Mouse (Mus musculus) midbrain, embryonic 15.5 days (tissue): ENCODE data around the gene Ddhd1. TPM values are rescaled to one million over a fixed set of nuclear protein-coding genes. Genes with fewer than 3 reads are reported as not detected.
"Not testable (repeated sequence)": the region's sequence is repeated elsewhere in the genome, so short reads cannot be mapped to it uniquely, and the experiment has no call there.

Source experiments
- ATAC-seq: fragments of 200-750 bp; cut with Nextera tagmentation; replicated peaks from 2 replicates; pipeline ENCODE4 v1.8.0; 2017; ENCODE audit warnings: moderate TSS enrichment
- H3K27ac ChIP-seq: fragments of 300-500 bp; sonication (generic); 2 replicates; pipeline ENCODE4 v1.5.1; 2015; ENCODE audit warnings: mild to moderate bottlenecking, inconsistent platforms
- H3K27me3 ChIP-seq: fragments of 300-500 bp; sonication (generic); replicated peaks from 2 replicates; pipeline ENCODE4 v1.6.1; 2015; ENCODE audit warnings: inconsistent platforms
- H3K36me3 ChIP-seq: fragments of 300-500 bp; sonication (generic); replicated peaks from 2 replicates; pipeline ENCODE4 v1.6.1; 2015; ENCODE audit warnings: inconsistent platforms
- H3K4me1 ChIP-seq: fragments of 300-500 bp; sonication (generic); 2 replicates; pipeline ENCODE4 v1.6.1; 2015; ENCODE audit warnings: inconsistent platforms
- H3K4me2 ChIP-seq: fragments of 300-500 bp; sonication (generic); 2 replicates; pipeline ENCODE4 v1.6.1; 2015; ENCODE audit warnings: inconsistent platforms, mild to moderate bottlenecking, moderate library complexity
- H3K4me3 ChIP-seq: fragments of 300-500 bp; sonication (generic); 2 replicates; pipeline ENCODE4 v1.5.1; 2015; ENCODE audit warnings: mild to moderate bottlenecking, inconsistent platforms
- H3K9ac ChIP-seq: fragments of 300-500 bp; sonication (generic); 2 replicates; pipeline ENCODE4 v1.6.1; 2015; ENCODE audit warnings: mild to moderate bottlenecking, inconsistent platforms
- H3K9me3 ChIP-seq: fragments of 300-500 bp; sonication (generic); 2 replicates; pipeline ENCODE4 v1.6.1; 2016; ENCODE audit warnings: inconsistent platforms
- WGBS: fragments of 180-500 bp; shearing (Covaris S2); methylation state at CpG from one replicate; pipeline ENCODE4 v1.1.7; 2015; ENCODE audit warnings: mixed read lengths; 5-methylcytosine and 5-hydroxymethylcytosine counted together
- polyA plus RNA-seq: library from polyadenylated mRNA; unstranded; fragments of >200 nt; fragmentation: Nextera tagmentation; extraction: Ambion mirVana; gene quantifications from 2 replicates; pipeline ENCODE4 v1.2.1, GENCODE M21; 2015

Gene Ddhd1
- polyA plus RNA-seq, 1 experiment from 2014 or later, result 19.8 TPM

DNA sequence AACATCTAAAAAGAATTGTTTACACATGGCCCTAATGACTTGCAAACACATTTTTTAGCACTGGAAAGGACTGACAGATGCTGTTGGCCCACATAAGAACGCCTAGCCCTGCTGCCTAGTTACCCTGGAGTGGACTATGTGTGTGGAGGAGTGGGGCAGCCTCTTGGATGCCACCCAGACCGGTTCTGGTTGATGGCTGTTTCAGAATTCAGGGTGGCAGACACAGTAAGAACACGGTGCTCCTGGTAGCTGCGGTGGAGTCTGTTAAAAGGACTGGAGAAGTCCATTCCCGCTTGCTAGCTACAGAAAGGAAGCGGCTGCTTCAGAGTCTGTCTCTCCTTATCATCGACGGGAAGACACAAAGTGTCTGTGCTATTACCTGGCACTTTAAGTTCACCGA is 57.4 kb downstream of the Ddhd1 start:
- no peak overlapping the region for H3K27ac ChIP-seq

DNA sequence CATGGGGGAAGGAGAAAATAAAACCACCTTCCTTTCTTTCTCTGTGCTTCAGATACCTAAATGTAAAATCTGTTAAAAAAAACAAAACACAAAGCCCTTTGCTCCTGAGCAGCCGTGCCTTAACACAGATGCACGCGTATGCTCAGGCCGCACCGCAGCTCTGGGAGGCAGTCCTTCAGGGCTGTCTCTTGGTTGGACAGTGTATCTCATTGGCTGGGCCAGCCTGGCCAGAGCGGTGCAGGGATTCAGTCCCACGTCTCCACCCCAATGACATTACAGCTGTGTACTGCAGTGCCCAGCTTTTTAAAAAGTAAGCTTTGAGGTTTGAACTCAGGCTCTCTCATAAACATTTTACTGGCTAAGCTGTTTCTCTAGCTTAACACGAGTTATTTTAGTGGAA is 60.1 kb downstream of the Ddhd1 start:
- no peaks in the 10 kb centered on the region for H3K4me1 ChIP-seq
- H3K27me3 ChIP-seq, result no peaks in the 10 kb centered on the region
- H3K9ac ChIP-seq, result no peak overlapping the region
- H3K4me2 ChIP-seq, result no peak overlapping the region
- H3K4me3 ChIP-seq, result no peak overlapping the region
- H3K9me3 ChIP-seq, result no peaks in the 10 kb centered on the region
- WGBS, result 90% methylated on average over 8 of the region's 8 CpGs
- no peak for ATAC-seq
- H3K36me3 ChIP-seq, result peaks cover 8% of the 10 kb centered on the region; the same call in 1 of the 2 replicates
- no peak overlapping the region for H3K27ac ChIP-seq

More for the DNA sequence above, 57.4 kb downstream of the Ddhd1 start:
- ATAC-seq, result peak; percentile 72; the same call in 1 of the 2 replicates
- H3K9me3 ChIP-seq, result no peaks in the 10 kb centered on the region
- H3K4me1 ChIP-seq, result no peaks in the 10 kb centered on the region
- 86% methylated on average over 9 of the region's 9 CpGs for WGBS
- no peak overlapping the region for H3K4me3 ChIP-seq
- H3K27me3 ChIP-seq, result no peaks in the 10 kb centered on the region
- no peak overlapping the region for H3K4me2 ChIP-seq
- H3K9ac ChIP-seq, result no peak overlapping the region
- peaks cover 8% of the 10 kb centered on the region; the same call in 1 of the 2 replicates for H3K36me3 ChIP-seq

DNA sequence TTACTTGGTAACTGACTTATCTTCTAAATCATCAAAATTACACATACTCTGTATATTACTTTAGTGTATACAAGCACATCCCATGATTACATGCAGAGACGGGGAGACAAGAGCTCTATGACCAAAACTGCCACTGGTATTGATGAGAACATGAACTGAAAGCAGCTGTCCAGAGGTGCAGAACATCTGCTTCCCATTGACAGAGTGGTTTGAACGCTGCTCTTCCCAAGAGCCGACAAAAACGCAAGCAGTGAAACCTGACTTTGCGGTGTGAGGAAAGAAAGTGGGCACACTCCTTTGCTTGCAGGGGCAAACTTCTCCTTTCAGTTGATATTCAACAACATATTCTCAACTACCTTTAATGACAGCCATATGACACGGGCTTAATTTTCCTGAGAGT is 64.7 kb downstream of the Ddhd1 start:
- no peak overlapping the region for H3K4me3 ChIP-seq
- no peaks in the 10 kb centered on the region for H3K9me3 ChIP-seq
- no peak overlapping the region for H3K4me2 ChIP-seq
- peaks cover 5% of the 10 kb centered on the region; the same call in 1 of the 2 replicates for H3K36me3 ChIP-seq
- no peak for ATAC-seq
- H3K27me3 ChIP-seq, result no peaks in the 10 kb centered on the region
- no peaks in the 10 kb centered on the region for H3K4me1 ChIP-seq
- H3K9ac ChIP-seq, result no peak overlapping the region
- H3K27ac ChIP-seq, result no peak overlapping the region
- 92% methylated on average over 6 of the region's 6 CpGs for WGBS

DNA sequence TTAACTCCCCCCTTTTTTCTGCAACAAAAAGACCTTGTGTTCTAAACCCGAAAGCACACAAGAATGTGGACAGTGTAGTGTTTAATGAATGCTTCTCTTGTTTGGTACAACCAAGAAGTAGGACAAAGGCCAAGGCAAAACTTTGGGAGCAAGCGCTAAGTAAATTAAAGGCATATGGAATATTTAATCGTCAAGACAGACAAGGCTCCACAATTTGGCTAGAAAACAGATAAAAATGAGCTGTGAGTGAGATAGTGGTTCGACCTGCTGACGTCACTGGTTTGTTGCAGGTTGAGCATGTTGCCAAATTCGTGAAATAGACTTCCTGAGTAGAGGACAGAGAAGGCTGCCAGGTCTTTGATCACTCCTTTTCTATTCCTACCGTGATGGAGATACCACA is 69.5 kb downstream of the Ddhd1 start:
- ATAC-seq, result no peak

GRCm38 (mm10) chr14:45587536-45587935 is 70.4 kb downstream of the Ddhd1 start:
- Histone ChIP-seq H3K27ac (no peak overlapping the region), H3K4me3 (no peak overlapping the region)
- WGBS, result 87% methylated on average over 6 of the region's 6 CpGs

More for the DNA sequence above, 69.5 kb downstream of the Ddhd1 start:
- Histone ChIP-seq H3K9ac (no peak overlapping the region), H3K4me1 (no peaks in the 10 kb centered on the region), H3K9me3 (no peaks in the 10 kb centered on the region), H3K4me2 (no peak overlapping the region), H3K4me3 (no peak overlapping the region), H3K27ac (no peak overlapping the region), H3K27me3 (no peaks in the 10 kb centered on the region), H3K36me3 (no peaks in the 10 kb centered on the region)
- WGBS, result 84% methylated on average over 7 of the region's 7 CpGs

DNA sequence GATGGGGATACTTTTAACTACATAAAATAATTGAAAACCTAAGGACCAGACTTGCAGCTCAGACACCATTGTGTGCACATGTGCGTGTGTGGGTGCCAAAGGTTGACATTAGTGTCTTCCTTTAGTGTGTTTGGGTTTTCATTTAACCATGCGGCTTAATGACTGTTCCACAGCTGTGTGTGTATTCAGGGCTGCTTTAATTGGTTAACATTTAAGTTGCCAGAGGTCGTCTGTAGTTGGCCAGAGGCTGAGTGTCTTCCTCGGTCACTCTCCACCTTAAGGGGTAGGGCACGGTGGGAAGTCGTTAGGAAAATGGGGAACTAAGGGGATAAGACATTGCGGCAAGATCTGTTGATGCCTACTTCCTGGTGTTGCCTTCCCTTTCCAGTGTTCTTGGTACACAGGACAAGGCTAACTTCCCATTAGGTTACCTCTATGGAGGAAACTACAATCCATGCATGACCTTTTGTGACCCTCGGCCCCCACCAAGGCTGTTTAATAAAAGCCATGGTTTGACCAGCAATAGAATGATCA is 74.4 kb downstream of the Ddhd1 start:
- H3K36me3 ChIP-seq, result no peaks in the 10 kb centered on the region
- ATAC-seq, result no peak

More at GRCm38 (mm10) chr14:45587536-45587935, 70.4 kb downstream of the Ddhd1 start:
- Histone ChIP-seq H3K9ac (no peak overlapping the region), H3K4me2 (no peak overlapping the region), H3K36me3 (no peaks in the 10 kb centered on the region), H3K27me3 (no peaks in the 10 kb centered on the region), H3K9me3 (no peaks in the 10 kb centered on the region), H3K4me1 (no peaks in the 10 kb centered on the region)
- ATAC-seq, result no peak

DNA sequence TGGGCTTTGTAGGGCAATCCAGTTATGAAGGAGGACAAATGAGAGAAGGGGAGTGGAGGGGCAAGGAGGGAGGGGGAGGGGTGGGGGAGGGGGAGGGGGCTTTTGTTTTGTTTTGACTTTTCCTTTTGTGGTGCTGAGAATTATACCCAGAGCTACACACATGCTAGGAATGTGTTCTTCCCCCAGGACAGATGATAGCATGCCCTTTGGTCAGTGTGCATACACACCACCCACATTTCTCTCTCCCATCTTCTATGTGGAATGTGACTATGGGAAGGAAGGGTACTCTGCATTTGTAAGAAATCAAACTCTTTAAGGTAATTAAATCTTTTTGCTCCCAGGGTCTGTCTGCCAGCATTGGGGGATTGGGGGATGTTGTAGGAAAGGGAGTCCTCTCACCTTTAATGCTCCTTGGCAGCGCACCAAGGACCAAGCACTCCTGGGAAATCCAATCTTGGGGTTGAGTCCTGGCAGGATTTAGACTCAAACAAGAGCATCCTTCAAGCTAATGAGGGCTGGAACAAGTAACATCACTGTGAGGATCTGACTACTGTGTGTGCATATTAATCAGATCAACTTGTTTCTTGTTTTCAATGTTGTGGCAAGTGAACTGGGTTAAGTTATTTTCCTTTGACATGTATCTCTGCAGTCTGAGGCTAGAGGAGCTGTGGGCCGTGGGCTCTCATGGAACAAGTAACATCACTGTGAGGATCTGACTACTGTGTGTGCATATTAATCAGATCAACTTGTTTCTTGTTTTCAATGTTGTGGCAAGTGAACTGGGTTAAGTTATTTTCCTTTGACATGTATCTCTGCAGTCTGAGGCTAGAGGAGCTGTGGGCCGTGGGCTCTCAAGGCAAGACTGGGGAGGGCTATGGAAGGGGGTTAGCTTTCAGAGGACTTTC is 76.8 kb downstream of the Ddhd1 start:
- not testable (repeated sequence) for H3K9me3 ChIP-seq, H3K9ac ChIP-seq, H3K4me3 ChIP-seq, H3K27me3 ChIP-seq, H3K4me1 ChIP-seq, H3K4me2 ChIP-seq, H3K36me3 ChIP-seq
- 62% methylated on average over 3 of the region's 3 CpGs for WGBS
- peak overlapping the region; percentile 66; the same call in 1 of the 2 replicates for H3K27ac ChIP-seq
- peak; percentile 79 for ATAC-seq

More for the DNA sequence above, 74.4 kb downstream of the Ddhd1 start:
- H3K4me2 ChIP-seq, result no peak overlapping the region
- no peak overlapping the region for H3K9ac ChIP-seq
- no peak overlapping the region for H3K4me3 ChIP-seq
- H3K27me3 ChIP-seq, result no peaks in the 10 kb centered on the region
- 81% methylated on average over 8 of the region's 8 CpGs for WGBS
- no peaks in the 10 kb centered on the region for H3K9me3 ChIP-seq
- no peak overlapping the region for H3K27ac ChIP-seq
- no peaks in the 10 kb centered on the region for H3K4me1 ChIP-seq

DNA sequence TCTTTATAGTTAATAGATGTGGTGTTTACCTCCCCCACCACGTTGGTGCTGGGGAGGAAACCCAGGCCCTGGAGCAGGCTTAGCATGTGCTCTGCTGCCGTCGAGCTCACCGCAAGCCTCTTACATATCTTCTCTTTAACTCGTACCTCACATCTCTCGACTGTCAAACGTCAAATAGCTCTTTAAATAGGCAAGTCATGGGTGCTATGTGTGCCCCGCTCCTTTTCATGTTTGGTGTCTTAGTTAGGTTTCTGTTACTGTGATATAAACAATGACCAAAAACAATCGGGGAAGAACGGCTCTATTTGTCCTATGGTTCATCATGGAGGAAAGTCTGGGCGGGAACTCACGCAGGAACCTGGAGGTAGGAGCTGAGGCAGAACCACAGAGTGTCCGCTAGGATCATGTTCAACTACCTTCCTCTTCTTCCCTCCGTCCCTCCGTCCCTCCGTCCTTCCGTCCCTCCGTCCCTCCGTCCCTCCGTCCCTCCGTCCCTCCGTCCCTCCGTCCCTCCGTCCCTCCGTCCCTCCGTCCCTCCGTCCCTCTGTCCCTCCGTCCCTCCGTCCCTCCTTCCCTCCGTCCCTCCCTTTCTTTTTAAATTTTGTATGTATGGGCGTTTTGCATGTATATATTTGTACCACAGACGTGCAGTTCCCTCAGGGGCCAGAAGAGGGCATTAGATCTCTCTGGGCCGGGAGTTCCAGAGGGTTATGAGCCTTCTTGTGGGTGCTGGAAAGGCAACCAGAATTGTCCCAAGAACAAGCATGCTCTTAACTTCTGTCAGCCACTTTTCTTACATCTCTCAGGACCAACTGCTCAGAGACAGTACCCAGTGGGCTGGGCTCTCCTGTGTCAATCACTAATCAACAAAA is 91.6 kb downstream of the Ddhd1 start:
- no peak for ATAC-seq
- WGBS, result 21% methylated on average over 33 of the region's 33 CpGs
- Histone ChIP-seq H3K9ac (no peak overlapping the region), H3K9me3 (no peaks in the 10 kb centered on the region), H3K4me2 (peak overlapping the region; percentile 46), H3K4me1 (peaks cover 14% of the 10 kb centered on the region), H3K36me3 (no peaks in the 10 kb centered on the region), H3K4me3 (peak overlapping the region; percentile 30), H3K27ac (peak overlapping the region; percentile 61), H3K27me3 (no peaks in the 10 kb centered on the region)

GRCm38 (mm10) chr14:45565216-45566065 is 92.5 kb downstream of the Ddhd1 start:
- Histone ChIP-seq H3K36me3 (no peaks in the 10 kb centered on the region), H3K4me3 (peak overlapping the region; percentile 22), H3K27me3 (no peaks in the 10 kb centered on the region), H3K4me2 (peak overlapping the region; percentile 46), H3K9ac (no peak overlapping the region), H3K9me3 (no peaks in the 10 kb centered on the region), H3K4me1 (peaks cover 14% of the 10 kb centered on the region), H3K27ac (peak overlapping the region; percentile 61)
- peak; percentile 69 for ATAC-seq
- 6% methylated on average over 20 of the region's 20 CpGs for WGBS

DNA sequence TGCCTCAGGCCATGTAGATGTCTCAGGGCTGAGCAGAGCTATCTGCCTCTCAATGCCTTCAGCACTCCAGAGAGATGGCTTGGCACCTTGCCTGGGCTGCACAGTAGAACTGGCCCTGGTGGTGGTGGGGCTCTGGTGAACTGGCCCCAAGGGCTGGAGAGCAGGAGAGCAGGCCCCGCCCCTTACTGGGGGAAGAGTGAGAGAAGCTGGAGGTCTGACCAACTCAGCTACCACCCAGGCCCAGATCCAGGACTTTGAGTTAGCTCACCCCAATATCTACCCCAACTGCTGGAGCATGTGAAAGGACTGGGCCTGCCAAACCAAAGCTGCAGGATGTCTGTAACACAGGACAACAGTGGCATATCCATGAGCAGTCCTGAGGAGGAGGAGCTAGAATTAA is 94.4 kb downstream of the Ddhd1 start:
- no peak overlapping the region for H3K27ac ChIP-seq
- peaks cover 14% of the 10 kb centered on the region for H3K4me1 ChIP-seq

DNA sequence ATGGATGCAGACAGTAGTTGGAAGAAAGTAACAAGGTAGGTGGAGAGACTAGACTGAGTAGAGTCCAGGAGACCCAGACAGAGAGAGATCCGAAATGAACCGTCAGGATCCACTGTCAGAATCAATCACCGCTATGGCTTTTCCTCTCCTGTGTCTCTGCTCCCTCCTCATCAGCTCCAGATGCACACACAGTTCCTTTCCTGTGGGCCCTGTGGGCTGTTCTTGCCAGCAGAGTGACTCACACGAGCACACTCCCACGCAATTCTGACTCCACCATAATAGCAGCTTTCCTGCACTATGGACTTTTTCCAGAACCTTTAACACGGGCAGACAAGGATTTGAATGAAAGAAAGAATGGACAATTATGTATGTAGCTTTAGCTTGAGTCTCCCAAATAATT is 96.3 kb downstream of the Ddhd1 start:
- no peak for ATAC-seq
- WGBS, result 88% methylated on average over 6 of the region's 6 CpGs
- Histone ChIP-seq H3K27me3 (no peaks in the 10 kb centered on the region), H3K27ac (no peak overlapping the region), H3K9me3 (no peaks in the 10 kb centered on the region), H3K4me1 (peaks cover 14% of the 10 kb centered on the region), H3K9ac (no peak overlapping the region), H3K4me3 (no peak overlapping the region), H3K36me3 (no peaks in the 10 kb centered on the region), H3K4me2 (no peak overlapping the region)

More for the DNA sequence above, 94.4 kb downstream of the Ddhd1 start:
- Histone ChIP-seq H3K36me3 (no peaks in the 10 kb centered on the region), H3K4me2 (no peak overlapping the region), H3K9ac (no peak overlapping the region), H3K9me3 (no peaks in the 10 kb centered on the region), H3K4me3 (no peak overlapping the region), H3K27me3 (no peaks in the 10 kb centered on the region)
- WGBS, result 100% methylated on average over 1 of the region's 1 CpGs
- ATAC-seq, result 0 out of 2 replicates have a peak, but pooled peaks have one; percentile 22
